Mouse (Mus musculus): Measurements from ENCODE around the gene Triml1.

The Triml1 gene

DNA sequence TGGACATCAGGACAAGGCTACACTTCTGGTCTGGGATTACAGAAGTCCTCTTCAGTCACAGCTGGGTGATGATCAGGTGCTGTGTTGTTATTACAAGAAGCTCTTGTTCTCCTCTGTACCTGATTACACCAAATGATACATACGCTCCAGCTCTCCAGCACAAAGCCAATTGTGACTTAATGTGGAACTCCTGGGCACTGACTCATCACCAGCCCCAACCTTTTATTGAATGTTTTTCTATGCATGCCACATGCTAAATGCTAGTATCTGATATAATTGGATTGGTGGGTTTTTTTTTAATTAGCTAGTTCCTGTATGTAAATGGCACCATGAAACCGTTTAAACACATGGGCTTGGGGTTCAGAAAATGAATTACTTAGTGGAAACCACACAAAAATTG, at the start of gene Triml1:
Gene Triml1 (minus strand): TSS at position 101 of the 400 bp plus-strand sequence.
- no peak for DNase-seq

DNA sequence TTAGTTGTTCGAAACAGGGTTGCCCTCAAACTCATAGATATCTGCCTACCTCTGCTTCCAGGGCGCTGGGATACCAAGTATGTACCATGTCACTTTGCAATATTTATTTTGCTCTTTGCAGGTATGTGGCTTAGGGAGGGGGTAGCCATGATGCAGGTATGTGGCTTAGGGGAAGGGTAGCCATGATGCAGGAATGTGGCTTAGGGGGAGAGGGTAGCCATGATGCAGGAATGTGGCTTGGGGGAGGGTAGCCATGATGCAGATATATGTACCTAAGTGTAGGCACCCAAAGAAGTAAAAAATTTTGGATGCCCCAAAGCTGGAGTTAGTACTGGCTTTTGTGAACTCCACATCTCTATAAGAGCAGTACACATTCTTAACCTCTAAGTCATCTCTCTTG, 41.0 kb upstream of the Triml1 start:
- DNase-seq: no peak

DNA sequence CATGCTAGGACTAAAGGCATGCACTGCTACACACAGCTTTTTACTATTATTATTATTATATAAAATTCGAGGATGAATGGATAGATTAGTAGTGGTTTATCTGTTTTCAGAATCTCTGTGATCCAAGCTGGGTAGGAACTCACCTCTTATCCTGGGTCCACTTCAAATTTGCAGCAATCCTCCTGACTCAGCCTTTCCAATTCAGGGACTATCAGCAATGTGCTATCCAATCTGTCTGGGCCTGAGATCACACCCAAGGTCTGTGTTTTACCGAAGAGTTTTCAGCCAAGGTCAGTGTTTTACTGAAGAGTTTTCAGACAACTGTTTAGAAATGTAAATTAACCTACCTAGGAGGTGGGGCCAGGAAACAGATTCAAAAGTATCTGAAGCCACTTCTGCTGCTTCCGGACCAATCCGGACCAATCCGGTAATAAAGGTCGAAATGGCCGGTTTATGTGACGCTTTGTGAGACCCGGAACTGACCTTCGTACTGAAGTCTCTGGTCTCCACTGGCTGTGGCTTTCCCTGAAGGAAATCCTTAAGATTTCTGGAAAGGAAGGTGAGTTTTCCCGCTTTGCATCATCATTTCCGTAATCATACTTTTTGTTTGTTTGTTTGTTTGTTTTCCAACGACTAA, 38.9 kb upstream of the Triml1 start, which contains the start of gene Triml2:
Gene Triml2 (plus strand): TSS at position 488 of the 637 bp plus-strand sequence.
- DNase-seq: no peak

DNA sequence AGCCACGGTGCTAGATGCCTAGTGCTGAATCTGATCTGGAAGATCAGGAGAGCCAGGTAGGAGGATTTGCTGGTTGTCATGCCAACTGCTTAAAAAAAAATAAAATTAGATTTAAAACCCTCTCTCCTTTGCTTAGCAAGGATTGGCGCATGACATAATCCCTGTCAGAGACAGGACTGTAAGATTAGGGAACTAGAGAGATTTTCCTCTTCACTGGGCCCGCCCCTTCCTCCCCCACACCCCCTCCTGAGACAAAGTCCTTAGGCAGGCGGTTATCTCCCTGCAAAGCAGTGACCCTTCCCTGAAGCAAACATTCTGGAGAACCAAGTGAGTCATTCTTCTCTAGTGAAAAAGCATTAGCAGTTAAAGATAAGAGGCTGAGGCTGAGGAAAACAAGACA, 37.9 kb upstream of the Triml1 start:
- peak; percentile 5 for DNase-seq

DNA sequence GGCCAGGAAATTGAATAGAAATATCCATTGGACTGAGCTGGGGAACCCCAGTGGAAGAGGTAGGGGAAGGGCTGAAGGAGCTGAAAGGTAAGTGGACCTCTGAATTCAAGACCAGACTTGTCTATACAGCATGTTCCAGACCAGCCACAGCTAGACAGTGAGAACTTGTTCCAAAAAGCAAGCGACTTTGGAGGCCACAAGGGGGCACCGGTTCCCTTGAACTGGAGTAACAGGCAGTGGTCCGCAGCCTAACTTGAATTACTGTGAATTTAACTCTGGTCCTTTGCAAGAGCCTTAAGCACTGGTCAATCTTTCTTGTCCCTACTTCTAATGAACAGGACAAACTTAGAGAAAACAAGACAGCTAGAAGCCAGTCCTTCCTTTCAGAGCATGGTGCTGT, 37.0 kb upstream of the Triml1 start:
- DNase-seq: no peak

DNA sequence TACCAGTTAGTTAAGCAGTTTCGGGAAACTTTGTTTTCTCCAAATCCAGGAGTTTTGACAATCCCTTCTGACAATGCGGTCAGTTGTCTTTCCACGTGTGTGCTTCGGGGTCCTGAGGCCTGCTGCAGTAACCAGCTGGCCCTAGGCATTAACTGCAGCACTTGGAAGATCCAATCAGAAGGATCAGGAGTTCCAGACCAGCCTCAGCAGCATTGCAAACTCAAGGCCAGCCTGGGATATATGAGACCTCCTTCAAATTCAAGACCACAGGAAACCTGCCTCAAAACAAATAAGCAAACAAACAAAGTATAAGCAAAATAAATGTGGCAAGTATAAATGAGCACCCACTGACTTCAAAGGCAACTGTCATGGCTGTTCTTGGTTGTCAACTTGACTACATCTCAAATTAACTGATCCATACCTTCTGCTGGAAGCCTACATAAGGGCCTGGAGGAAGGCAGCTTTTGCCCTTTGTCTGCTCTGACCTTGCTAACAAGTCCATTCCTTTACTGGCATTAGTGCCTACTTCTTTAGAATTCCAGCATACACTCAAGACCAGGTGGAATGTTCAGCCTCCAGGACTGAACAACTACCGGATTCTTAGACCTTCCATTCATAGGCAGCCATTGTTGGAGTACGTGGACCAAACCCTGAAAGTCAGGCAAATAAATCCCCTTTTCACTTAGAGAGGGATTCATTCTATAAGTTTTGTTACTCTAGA, 35.6 kb upstream of the Triml1 start:
- no peak for DNase-seq

DNA sequence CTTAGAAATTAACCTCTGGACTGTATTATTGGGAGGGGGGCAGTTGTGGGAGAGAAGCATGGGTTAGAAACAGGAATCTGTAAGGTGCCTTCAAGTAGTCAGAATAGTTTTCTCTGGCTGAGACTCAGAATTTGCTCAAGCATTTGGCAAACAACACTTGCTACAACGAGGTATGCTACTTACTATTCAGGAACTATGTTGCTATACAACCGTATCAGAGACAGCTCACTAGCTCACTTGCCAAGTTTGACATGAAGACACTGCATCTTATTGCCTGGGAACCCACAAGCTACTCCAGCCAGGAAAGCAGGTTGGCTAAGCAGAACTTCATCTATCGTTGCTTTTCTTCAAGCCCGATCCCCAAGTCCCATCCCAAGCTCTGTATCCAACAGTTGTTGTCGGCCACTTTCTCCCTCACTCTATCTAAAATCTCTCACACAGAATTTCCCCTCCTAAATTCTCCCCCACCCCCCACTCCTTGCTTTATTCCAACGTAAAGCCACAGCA, 28.0 kb upstream of the Triml1 start:
- no peak for DNase-seq

DNA sequence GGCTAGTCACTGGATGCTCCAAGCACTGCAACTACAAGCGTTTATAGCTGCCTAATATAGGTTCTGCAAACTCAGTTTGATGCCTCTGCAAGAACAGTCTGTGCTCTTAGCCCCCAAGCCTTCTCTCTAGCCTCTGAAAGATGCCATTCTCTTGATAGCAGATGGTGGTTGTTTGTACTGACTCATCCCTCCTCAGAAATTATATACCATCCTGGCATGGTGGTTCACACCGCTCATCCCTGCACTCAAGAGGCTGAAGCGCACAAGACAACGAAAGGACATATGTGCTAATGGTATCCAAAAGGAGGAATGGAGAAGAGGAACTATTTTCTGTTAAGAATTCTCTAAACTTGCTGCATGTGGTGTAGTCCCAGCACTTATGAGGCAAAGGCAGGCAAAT, 26.8 kb upstream of the Triml1 start:
- DNase-seq: peak; percentile 36

DNA sequence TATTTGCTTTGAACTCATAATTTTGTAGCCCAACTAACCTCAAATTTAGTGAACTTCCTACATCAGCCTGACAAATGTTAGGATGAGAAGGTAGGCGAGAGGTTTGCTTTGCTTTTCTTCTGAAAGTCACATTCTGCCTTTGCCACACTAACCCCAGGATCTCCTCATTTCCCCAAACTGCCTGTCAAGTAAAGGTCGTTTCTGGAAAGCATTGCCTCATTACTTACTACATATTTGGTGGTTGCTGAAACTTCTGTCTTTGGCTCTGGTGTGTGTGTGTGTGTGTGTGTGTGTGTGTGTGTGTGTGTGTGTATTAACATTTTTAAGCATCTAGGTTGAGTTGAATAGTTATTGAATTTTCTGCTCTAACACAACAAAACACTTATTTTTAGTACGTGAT, 23.2 kb upstream of the Triml1 start:
- DNase-seq: no peak

DNA sequence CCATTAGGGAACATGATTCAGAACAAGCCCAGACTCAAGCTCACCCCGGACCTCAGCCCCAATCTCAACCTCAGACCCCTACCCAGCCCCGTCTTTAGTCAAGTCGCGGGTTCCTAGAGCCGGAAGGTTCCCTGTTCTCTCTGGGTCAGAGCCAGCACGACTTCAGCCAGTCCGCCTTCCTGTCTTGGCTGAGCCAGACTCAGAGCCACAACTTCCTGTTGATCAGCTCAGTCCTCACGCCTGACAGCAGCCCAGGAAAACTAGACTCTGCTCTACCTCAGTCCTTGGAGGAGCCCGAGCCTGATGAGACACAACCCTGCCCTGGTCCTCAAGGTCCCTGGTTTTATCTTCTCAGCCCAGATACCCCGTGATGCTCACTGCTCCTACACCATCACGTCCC, 22.0 kb upstream of the Triml1 start:
- no peak for DNase-seq

DNA sequence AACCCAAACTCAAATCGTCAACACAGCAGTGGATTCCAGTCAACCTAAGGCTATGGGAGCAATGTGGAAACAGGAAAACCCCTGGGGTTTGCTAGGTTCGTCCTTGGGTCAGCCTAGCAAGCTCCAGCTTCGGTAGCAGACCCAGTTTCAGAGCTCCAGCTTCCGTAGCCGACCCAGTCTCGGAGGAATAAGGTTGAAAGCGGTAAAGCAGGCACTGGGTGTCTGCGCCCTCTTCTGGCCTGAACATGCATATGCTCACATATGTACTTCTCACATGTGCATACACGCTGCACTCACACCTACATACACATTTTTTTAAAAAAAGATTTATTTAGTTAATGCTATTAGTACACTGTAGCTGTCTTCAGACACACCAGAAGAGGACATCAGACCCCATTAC, 8.0 kb upstream of the Triml1 start:
- no peak for DNase-seq

DNA sequence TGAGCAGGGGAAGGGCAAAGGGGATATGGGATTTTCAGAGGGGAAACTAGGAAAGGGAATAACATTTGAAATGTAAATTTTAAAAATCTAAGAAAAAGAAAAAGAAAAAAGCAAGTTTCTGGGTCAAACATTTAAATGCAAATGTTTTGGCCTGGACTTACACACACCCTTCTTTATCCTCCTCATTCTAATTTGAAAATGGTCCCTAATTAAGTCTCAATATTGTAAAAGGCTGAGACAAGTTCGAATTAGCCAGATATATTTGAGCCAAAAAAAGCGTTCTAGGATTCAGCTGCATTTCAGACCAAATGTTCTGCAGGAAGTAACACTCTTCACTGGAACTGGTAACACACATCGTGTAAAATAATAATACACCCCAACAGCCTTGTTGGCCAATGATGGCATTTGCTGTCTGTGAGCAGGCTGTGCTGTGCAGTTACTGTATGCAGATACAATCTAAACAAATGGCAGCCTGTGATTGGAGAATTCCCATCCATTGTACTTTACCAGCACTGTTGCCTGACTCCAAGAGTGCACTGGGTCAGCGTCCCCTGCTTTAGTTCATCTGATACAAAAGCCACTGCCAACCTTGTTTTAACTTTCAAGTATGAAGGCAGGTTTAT, 30.0 kb downstream of the Triml1 start:
- no peak for DNase-seq
